Mouse (Mus musculus): Measurements from ENCODE around the gene Nrxn3. TPM values are rescaled to one million over a fixed set of nuclear protein-coding genes. Genes with fewer than 3 reads are reported as not detected.
A peak's percentile ranks its signal among the peaks of the same experiment; 100 is the strongest.

Nrxn3 gene
- polyA plus RNA-seq, 1 experiment from 2014 or later: 1.6 TPM

GRCm38 (mm10) chr12:88738616-88739015, 15.9 kb downstream of the Nrxn3 start:
- H3K27ac ChIP-seq (replicated peaks): no peak overlapping the region
- H3K9ac ChIP-seq: no peak overlapping the region
- H3K36me3 ChIP-seq: no peaks in the 10 kb centered on the region
- 56% methylated on average over 4 of the region's 4 CpGs for WGBS
- H3K4me3 ChIP-seq: no peak overlapping the region
- ATAC-seq (ENCODE audit: extremely low read depth, insufficient number of reproducible peaks, low FRiP score, low TSS enrichment): no peak
- no peaks in the 10 kb centered on the region for H3K27me3 ChIP-seq (replicated peaks)
- H3K9me3 ChIP-seq: no peaks in the 10 kb centered on the region
- no peaks in the 10 kb centered on the region for H3K4me1 ChIP-seq
- H3K4me2 ChIP-seq: no peak overlapping the region

- Histone ChIP-seq H3K27me3 (replicated peaks) (no peaks in the 10 kb centered on the region), H3K9ac (no peak overlapping the region), H3K4me2 (no peak overlapping the region), H3K27ac (replicated peaks) (no peak overlapping the region), H3K36me3 (no peaks in the 10 kb centered on the region), H3K4me3 (no peak overlapping the region), H3K9me3 (no peaks in the 10 kb centered on the region), H3K4me1 (no peaks in the 10 kb centered on the region)
- no peak for ATAC-seq (ENCODE audit: extremely low read depth, insufficient number of reproducible peaks, low FRiP score, low TSS enrichment)
- 60% methylated on average over 5 of the region's 5 CpGs for WGBS
These were observed 24.1 kb downstream of the Nrxn3 start for GRCm38 (mm10) chr12:88746788-88747187.

GRCm38 (mm10) chr12:88764791-88765190, 42.1 kb downstream of the Nrxn3 start:
- Histone ChIP-seq H3K27ac (replicated peaks) (no peak overlapping the region), H3K9ac (no peak overlapping the region), H3K4me3 (no peak overlapping the region), H3K27me3 (replicated peaks) (no peaks in the 10 kb centered on the region), H3K4me2 (no peak overlapping the region), H3K9me3 (no peaks in the 10 kb centered on the region), H3K36me3 (no peaks in the 10 kb centered on the region), H3K4me1 (no peaks in the 10 kb centered on the region)
- ATAC-seq (ENCODE audit: extremely low read depth, insufficient number of reproducible peaks, low FRiP score, low TSS enrichment): no peak
- WGBS: 62% methylated on average over 2 of the region's 2 CpGs

- no peak overlapping the region for H3K4me2 ChIP-seq
- H3K27me3 ChIP-seq (replicated peaks): no peaks in the 10 kb centered on the region
- 80% methylated on average over 2 of the region's 2 CpGs for WGBS
- H3K9me3 ChIP-seq: no peaks in the 10 kb centered on the region
- no peak overlapping the region for H3K4me3 ChIP-seq
- ATAC-seq (ENCODE audit: extremely low read depth, insufficient number of reproducible peaks, low FRiP score, low TSS enrichment): no peak
- H3K27ac ChIP-seq (replicated peaks): no peak overlapping the region
- H3K9ac ChIP-seq: no peak overlapping the region
- H3K4me1 ChIP-seq: no peaks in the 10 kb centered on the region
- no peaks in the 10 kb centered on the region for H3K36me3 ChIP-seq
These were observed 52.0 kb downstream of the Nrxn3 start for GRCm38 (mm10) chr12:88774666-88775065.

- no peaks in the 10 kb centered on the region for H3K36me3 ChIP-seq
- ATAC-seq (ENCODE audit: extremely low read depth, insufficient number of reproducible peaks, low FRiP score, low TSS enrichment): no peak
- H3K9me3 ChIP-seq: no peaks in the 10 kb centered on the region
- H3K4me3 ChIP-seq: no peak overlapping the region
- H3K4me2 ChIP-seq: no peak overlapping the region
- WGBS: 58% methylated on average over 1 of the region's 1 CpGs
- H3K4me1 ChIP-seq: no peaks in the 10 kb centered on the region
- H3K9ac ChIP-seq: no peak overlapping the region
- H3K27ac ChIP-seq (replicated peaks): no peak overlapping the region
- H3K27me3 ChIP-seq (replicated peaks): no peaks in the 10 kb centered on the region
These were observed 55.4 kb downstream of the Nrxn3 start for GRCm38 (mm10) chr12:88778036-88778435.

- WGBS: 54% methylated on average over 10 of the region's 10 CpGs
- Histone ChIP-seq H3K4me3 (no peak overlapping the region), H3K9me3 (no peaks in the 10 kb centered on the region), H3K36me3 (no peaks in the 10 kb centered on the region), H3K27ac (replicated peaks) (no peak overlapping the region), H3K9ac (no peak overlapping the region), H3K4me1 (no peaks in the 10 kb centered on the region), H3K4me2 (no peak overlapping the region), H3K27me3 (replicated peaks) (no peaks in the 10 kb centered on the region)
- ATAC-seq (ENCODE audit: extremely low read depth, insufficient number of reproducible peaks, low FRiP score, low TSS enrichment): no peak
These were observed 61.8 kb downstream of the Nrxn3 start for GRCm38 (mm10) chr12:88784199-88785147.

GRCm38 (mm10) chr12:88793314-88793713, 70.6 kb downstream of the Nrxn3 start:
- no peaks in the 10 kb centered on the region for H3K4me1 ChIP-seq
- H3K27ac ChIP-seq (replicated peaks): no peak overlapping the region
- 80% methylated on average over 1 of the region's 1 CpGs for WGBS
- H3K4me3 ChIP-seq: no peak overlapping the region
- H3K4me2 ChIP-seq: no peak overlapping the region
- ATAC-seq (ENCODE audit: extremely low read depth, insufficient number of reproducible peaks, low FRiP score, low TSS enrichment): no peak
- H3K9ac ChIP-seq: no peak overlapping the region
- H3K36me3 ChIP-seq: no peaks in the 10 kb centered on the region
- no peaks in the 10 kb centered on the region for H3K9me3 ChIP-seq
- H3K27me3 ChIP-seq (replicated peaks): no peaks in the 10 kb centered on the region

GRCm38 (mm10) chr12:88800990-88801655, 78.4 kb downstream of the Nrxn3 start:
- H3K36me3 ChIP-seq: no peaks in the 10 kb centered on the region
- no peak overlapping the region for H3K9ac ChIP-seq
- no peak overlapping the region for H3K4me3 ChIP-seq
- peaks cover 30% of the 10 kb centered on the region for H3K4me1 ChIP-seq
- H3K27ac ChIP-seq (replicated peaks): no peak overlapping the region
- ATAC-seq (ENCODE audit: extremely low read depth, insufficient number of reproducible peaks, low FRiP score, low TSS enrichment): no peak; the same call in 1 of the 2 replicates
- H3K4me2 ChIP-seq: peak overlapping the region; percentile 9; the same call in 1 of the 2 replicates
- H3K9me3 ChIP-seq: no peaks in the 10 kb centered on the region
- 27% methylated on average over 6 of the region's 6 CpGs for WGBS
- H3K27me3 ChIP-seq (replicated peaks): no peaks in the 10 kb centered on the region

- no peak overlapping the region for H3K27ac ChIP-seq (replicated peaks)
- H3K27me3 ChIP-seq (replicated peaks): no peaks in the 10 kb centered on the region
- WGBS: 57% methylated on average over 1 of the region's 1 CpGs
- H3K36me3 ChIP-seq: no peaks in the 10 kb centered on the region
- no peak overlapping the region for H3K4me2 ChIP-seq
- ATAC-seq (ENCODE audit: extremely low read depth, insufficient number of reproducible peaks, low FRiP score, low TSS enrichment): no peak
- H3K9me3 ChIP-seq: no peaks in the 10 kb centered on the region
- no peak overlapping the region for H3K9ac ChIP-seq
- H3K4me3 ChIP-seq: no peak overlapping the region
- peaks cover 30% of the 10 kb centered on the region for H3K4me1 ChIP-seq
These were observed 79.0 kb downstream of the Nrxn3 start for GRCm38 (mm10) chr12:88801656-88802007.

- no peak for ATAC-seq (ENCODE audit: extremely low read depth, insufficient number of reproducible peaks, low FRiP score, low TSS enrichment)
These were observed 86.3 kb downstream of the Nrxn3 start for GRCm38 (mm10) chr12:88808947-88809346.

GRCm38 (mm10) chr12:88812173-88812572, 89.5 kb downstream of the Nrxn3 start:
- no peak overlapping the region for H3K9ac ChIP-seq
- H3K4me1 ChIP-seq: peaks cover 3% of the 10 kb centered on the region; the same call in 1 of the 2 replicates
- H3K27ac ChIP-seq (replicated peaks): peak overlapping the region; percentile 69
- peak; percentile 61 for ATAC-seq (ENCODE audit: extremely low read depth, insufficient number of reproducible peaks, low FRiP score, low TSS enrichment)
- no peak overlapping the region for H3K4me3 ChIP-seq
- WGBS: 25% methylated on average over 5 of the region's 5 CpGs
- no peaks in the 10 kb centered on the region for H3K27me3 ChIP-seq (replicated peaks)
- no peaks in the 10 kb centered on the region; the same call in 1 of the 2 replicates for H3K9me3 ChIP-seq
- peak overlapping the region; percentile 20; the same call in 1 of the 2 replicates for H3K4me2 ChIP-seq
- H3K36me3 ChIP-seq: no peaks in the 10 kb centered on the region

More at GRCm38 (mm10) chr12:88808947-88809346, 86.3 kb downstream of the Nrxn3 start:
- no peak overlapping the region for H3K4me2 ChIP-seq
- 79% methylated on average over 1 of the region's 1 CpGs for WGBS
- no peaks in the 10 kb centered on the region for H3K36me3 ChIP-seq
- no peak overlapping the region for H3K4me3 ChIP-seq
- H3K9me3 ChIP-seq: no peaks in the 10 kb centered on the region; the same call in 1 of the 2 replicates
- no peak overlapping the region for H3K27ac ChIP-seq (replicated peaks)
- peaks cover 3% of the 10 kb centered on the region; the same call in 1 of the 2 replicates for H3K4me1 ChIP-seq
- H3K9ac ChIP-seq: no peak overlapping the region
- H3K27me3 ChIP-seq (replicated peaks): no peaks in the 10 kb centered on the region
